Mouse (Mus musculus): ENCODE results near the gene Hist2h3b. TPM values are rescaled to one million over a fixed set of nuclear protein-coding genes. Genes with fewer than 3 reads are reported as not detected.
A peak's percentile ranks its signal among the peaks of the same experiment; 100 is the strongest.

Hist2h3b gene
- polyA plus RNA-seq, 1 experiment: 9.5 TPM

DNA sequence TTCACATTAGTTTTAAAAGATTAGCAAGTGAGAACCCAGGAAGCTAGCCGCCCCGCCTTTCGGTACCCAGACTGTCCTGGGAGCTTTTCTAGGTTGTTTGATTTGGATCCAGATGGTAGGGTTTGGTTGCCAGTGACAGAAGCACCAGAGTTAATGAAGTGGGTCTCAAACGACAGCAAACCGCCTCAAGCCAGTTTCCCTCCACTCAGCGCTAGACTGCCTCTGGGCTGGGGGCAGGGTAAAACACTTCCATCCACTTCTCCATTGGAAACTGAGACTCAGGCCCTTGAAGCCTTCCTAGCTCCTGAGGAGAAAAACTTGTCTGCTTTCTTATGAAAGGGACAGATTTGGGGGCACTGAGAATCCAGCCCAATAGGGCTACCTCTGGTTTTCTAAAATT, 24.2 kb downstream of the Hist2h3b start:
- Histone ChIP-seq H3K4me1 (ENCODE audit: control insufficient read depth, insufficient read depth, low read length) (no peaks in the 10 kb centered on the region), H3K27ac (ENCODE audit: insufficient read depth, low read length) (no peak overlapping the region), H3K4me3 (ENCODE audit: insufficient read depth, low read length) (no peak overlapping the region; the same call in 1 of the 2 replicates)
- no peak for TF ChIP-seq POLR2A (IDR thresholded peaks at IDR 0.05; ENCODE audit: extremely low read depth, insufficient read depth, low read length)
- TF ChIP-seq CTCF (IDR thresholded peaks at IDR 0.05; ENCODE audit: extremely low read depth, insufficient read depth, low read length): no peak

DNA sequence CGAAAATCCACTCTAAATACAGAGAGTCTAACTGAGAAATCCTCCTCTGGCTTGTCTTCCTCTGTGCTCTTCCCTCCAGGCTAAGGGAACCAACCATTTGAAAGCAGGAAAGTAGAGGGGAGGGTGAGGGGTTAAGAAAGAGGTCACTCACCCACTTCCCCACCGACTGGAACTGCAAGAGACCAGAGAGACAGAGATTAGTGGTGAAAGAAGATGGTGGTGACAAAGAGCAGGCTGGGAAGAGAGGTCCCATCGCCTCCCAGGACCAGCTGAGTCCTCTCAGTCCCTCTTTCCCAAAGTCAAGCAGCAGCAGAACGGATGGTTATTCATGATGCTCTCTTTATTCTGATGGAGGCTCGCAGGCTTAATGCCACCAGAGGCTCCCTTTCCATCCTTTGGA, 24.9 kb downstream of the Hist2h3b start:
- H3K4me1 ChIP-seq (ENCODE audit: control insufficient read depth, insufficient read depth, low read length): no peaks in the 10 kb centered on the region
- no peak for TF ChIP-seq CTCF (IDR thresholded peaks at IDR 0.05; ENCODE audit: extremely low read depth, insufficient read depth, low read length)
- TF ChIP-seq POLR2A (IDR thresholded peaks at IDR 0.05; ENCODE audit: extremely low read depth, insufficient read depth, low read length): no peak
- peak overlapping the region; percentile 67 for H3K27ac ChIP-seq (ENCODE audit: insufficient read depth, low read length)
- peak overlapping the region; percentile 9; the same call in 1 of the 2 replicates for H3K4me3 ChIP-seq (ENCODE audit: insufficient read depth, low read length)

DNA sequence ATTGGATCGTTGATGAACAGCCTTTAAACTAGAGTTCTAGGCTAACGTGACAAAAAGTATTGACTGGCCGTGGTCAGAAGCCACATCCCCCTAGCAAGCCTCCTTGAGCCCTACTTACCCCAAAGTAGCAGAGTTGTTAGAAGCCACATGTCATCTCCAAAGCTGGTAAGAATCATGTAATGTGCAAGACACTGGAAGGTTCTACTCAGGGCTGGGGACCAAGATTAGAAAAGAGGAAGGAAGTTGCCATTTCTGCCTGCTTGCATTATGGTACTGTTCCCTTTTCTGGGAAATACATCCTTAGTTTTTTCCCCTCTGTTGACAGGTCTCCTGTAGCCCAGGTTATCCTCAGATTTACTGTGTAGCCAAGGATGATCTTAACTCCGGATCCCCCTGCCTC, 25.3 kb downstream of the Hist2h3b start, which contains the start of gene Fcgr1:
Gene Fcgr1, minus strand, starts transcription at position 183 of the 400 bp plus-strand sequence.
- H3K4me3 ChIP-seq (ENCODE audit: insufficient read depth, low read length): peak within 1 kb of the TSS; percentile 9; the same call in 1 of the 2 replicates
- H3K4me1 ChIP-seq (ENCODE audit: control insufficient read depth, insufficient read depth, low read length): no peaks in the 10 kb centered on the region
- peak within 1 kb of the TSS; percentile 67 for H3K27ac ChIP-seq (ENCODE audit: insufficient read depth, low read length)
- TF ChIP-seq POLR2A (IDR thresholded peaks at IDR 0.05; ENCODE audit: extremely low read depth, insufficient read depth, low read length) (no peak), CTCF (IDR thresholded peaks at IDR 0.05; ENCODE audit: extremely low read depth, insufficient read depth, low read length) (no peak)

DNA sequence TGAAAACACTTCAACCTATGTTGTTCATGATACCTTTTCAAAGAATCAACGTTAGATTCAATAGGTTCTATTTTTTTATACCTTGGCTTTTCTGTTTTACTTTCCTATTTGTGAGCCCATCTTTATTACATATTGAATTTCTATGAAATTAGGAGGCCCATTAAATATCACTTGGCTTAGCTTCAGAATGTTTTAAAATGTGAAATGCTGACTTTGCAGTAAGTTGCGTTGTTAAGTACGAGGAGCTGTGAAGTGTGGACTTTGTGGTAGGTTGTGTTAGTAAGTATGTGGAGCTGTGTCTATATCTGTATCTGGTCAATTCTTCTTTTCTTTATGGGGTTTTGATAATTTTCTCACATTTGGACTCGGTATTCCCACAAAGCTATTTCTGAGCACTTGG, 29.9 kb downstream of the Hist2h3b start:
- no peaks in the 10 kb centered on the region for H3K4me1 ChIP-seq (ENCODE audit: control insufficient read depth, insufficient read depth, low read length)
- TF ChIP-seq CTCF (IDR thresholded peaks at IDR 0.05; ENCODE audit: extremely low read depth, insufficient read depth, low read length): no peak
- TF ChIP-seq POLR2A (IDR thresholded peaks at IDR 0.05; ENCODE audit: extremely low read depth, insufficient read depth, low read length): no peak
- no peak overlapping the region for H3K4me3 ChIP-seq (ENCODE audit: insufficient read depth, low read length)
- no peak overlapping the region for H3K27ac ChIP-seq (ENCODE audit: insufficient read depth, low read length)

DNA sequence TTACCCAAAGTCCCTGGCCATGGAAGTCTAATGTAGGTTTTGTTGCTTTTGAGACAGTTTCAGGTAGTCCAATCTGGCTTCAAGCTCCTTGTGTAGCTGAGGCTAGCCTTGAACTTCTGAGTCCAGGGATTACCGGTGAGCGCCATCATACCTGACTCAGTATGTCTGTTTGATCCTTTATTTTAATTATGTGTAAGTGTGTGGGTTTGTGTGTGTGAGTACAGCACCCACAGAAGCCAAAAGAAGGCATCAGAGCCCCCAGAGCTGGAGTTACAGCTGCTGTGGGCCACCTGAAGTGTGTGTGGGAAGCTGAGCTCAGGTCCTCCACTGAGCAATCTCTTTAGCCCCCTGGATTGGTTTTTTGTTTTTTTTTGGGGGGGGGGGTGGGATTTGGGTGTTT, 31.1 kb downstream of the Hist2h3b start:
- Histone ChIP-seq H3K4me1 (ENCODE audit: control insufficient read depth, insufficient read depth, low read length) (no peaks in the 10 kb centered on the region), H3K4me3 (ENCODE audit: insufficient read depth, low read length) (no peak overlapping the region), H3K27ac (ENCODE audit: insufficient read depth, low read length) (no peak overlapping the region)
- no peak for TF ChIP-seq CTCF (IDR thresholded peaks at IDR 0.05; ENCODE audit: extremely low read depth, insufficient read depth, low read length)

DNA sequence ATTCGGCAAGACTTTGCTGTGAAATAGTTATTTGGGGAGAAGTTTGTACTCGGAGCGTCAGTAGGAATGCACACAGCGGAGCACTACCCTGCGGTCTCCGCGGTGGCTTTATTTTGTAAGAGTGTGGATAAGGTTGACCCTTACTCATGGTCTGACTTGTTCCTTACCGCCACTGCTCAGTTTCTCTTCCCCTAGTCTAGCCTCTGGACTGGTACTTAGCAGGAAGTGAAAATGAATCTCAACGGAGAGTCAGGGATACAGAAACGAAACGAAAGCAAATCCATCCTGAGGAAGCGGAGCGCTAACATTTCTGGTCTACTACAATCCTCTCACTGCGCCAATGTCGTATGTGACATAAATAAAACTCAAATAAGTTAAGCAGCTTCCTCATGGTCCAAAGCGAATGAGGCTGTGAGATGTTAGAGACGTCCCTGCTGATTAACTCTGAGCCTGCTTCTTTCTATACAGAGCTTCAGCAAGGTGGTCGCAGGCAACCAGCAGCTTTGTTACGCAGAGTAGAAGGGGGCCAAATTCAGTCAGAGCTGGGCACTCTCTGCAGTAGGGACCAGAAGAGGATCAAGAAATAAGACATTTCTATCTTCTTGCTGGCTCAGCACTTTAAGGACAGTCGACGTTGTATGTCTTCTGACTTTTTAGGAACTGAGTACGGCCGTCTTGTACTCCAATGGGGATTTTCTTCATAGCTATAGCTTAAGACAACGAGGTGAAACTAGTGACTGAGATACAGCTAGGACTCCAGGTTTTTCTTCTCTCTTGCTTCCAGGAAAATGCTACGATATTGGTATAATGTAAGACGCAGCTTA, 32.5 kb downstream of the Hist2h3b start:
- TF ChIP-seq CTCF (IDR thresholded peaks at IDR 0.05; ENCODE audit: extremely low read depth, insufficient read depth, low read length) (no peak), POLR2A (IDR thresholded peaks at IDR 0.05; ENCODE audit: extremely low read depth, insufficient read depth, low read length) (no peak)
- Histone ChIP-seq H3K4me1 (ENCODE audit: control insufficient read depth, insufficient read depth, low read length) (no peaks in the 10 kb centered on the region), H3K4me3 (ENCODE audit: insufficient read depth, low read length) (peak overlapping the region; percentile 13), H3K27ac (ENCODE audit: insufficient read depth, low read length) (0 out of 2 replicates have a peak overlapping the region, but pooled peaks have one; percentile 29)

DNA sequence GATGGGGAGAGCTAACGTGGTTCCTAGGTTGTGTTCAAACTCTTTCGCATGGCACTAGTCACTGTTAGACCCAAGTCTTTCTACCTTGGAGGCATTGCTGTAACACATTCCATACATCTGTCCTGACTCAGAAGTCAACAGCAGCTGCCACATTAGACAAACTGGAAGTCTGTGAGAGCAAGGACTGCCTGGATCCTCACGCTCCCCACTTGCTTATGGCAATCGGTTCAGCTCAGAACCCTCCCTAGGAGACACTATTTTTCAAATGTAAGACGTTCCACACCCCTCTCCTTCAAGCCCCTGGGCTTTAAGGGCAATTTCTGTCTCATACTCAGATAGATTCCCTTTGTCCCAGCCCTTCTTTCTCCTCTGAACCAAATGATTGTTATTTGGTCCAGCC, 33.6 kb downstream of the Hist2h3b start:
- TF ChIP-seq CTCF (IDR thresholded peaks at IDR 0.05; ENCODE audit: extremely low read depth, insufficient read depth, low read length) (no peak), POLR2A (IDR thresholded peaks at IDR 0.05; ENCODE audit: extremely low read depth, insufficient read depth, low read length) (no peak)
- Histone ChIP-seq H3K27ac (ENCODE audit: insufficient read depth, low read length) (no peak overlapping the region), H3K4me3 (ENCODE audit: insufficient read depth, low read length) (no peak overlapping the region), H3K4me1 (ENCODE audit: control insufficient read depth, insufficient read depth, low read length) (no peaks in the 10 kb centered on the region)

DNA sequence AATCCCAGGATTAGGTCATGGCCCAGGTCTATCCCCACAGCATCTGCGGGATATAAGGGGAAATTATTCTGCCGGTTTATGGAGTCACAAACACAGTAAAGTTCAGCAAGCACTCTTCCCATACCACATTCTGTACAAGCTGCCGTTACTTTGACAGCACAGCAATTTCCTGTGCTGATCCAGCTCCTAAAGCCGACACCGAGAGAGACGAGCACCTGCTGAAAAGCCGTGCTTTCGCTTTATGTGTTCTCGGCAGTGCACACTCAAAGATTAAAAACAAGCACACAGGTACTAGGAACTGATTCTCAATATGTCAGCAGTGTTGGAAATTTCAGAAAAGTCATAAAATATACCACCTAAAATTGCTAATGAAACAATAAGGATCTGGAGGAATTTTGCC, 38.1 kb downstream of the Hist2h3b start:
- Histone ChIP-seq H3K4me3 (ENCODE audit: insufficient read depth, low read length) (no peak overlapping the region), H3K4me1 (ENCODE audit: control insufficient read depth, insufficient read depth, low read length) (no peaks in the 10 kb centered on the region), H3K27ac (ENCODE audit: insufficient read depth, low read length) (no peak overlapping the region)
- TF ChIP-seq CTCF (IDR thresholded peaks at IDR 0.05; ENCODE audit: extremely low read depth, insufficient read depth, low read length) (no peak), POLR2A (IDR thresholded peaks at IDR 0.05; ENCODE audit: extremely low read depth, insufficient read depth, low read length) (no peak)

DNA sequence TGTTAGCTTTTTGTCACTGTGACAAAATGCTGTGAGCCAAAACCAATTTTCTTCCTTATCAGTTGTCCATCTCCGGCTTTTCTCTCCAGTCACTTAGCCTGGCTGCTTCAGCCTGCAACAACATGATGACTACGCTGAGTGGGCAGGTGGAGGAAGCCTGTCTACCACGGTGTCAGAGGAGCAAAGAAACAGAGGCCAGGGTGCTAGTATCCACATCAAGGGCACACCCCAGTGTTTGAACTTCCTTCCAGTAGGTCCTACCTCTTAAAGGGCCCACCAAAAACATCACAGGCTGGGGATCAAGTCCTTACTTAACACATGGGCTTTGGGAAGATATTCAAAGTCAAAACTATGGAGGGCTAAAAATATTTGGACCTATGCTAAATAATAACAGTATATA, 41.0 kb downstream of the Hist2h3b start:
- no peak for TF ChIP-seq CTCF (IDR thresholded peaks at IDR 0.05; ENCODE audit: extremely low read depth, insufficient read depth, low read length)
- Histone ChIP-seq H3K4me3 (ENCODE audit: insufficient read depth, low read length) (no peak overlapping the region), H3K4me1 (ENCODE audit: control insufficient read depth, insufficient read depth, low read length) (no peaks in the 10 kb centered on the region), H3K27ac (ENCODE audit: insufficient read depth, low read length) (no peak overlapping the region)

DNA sequence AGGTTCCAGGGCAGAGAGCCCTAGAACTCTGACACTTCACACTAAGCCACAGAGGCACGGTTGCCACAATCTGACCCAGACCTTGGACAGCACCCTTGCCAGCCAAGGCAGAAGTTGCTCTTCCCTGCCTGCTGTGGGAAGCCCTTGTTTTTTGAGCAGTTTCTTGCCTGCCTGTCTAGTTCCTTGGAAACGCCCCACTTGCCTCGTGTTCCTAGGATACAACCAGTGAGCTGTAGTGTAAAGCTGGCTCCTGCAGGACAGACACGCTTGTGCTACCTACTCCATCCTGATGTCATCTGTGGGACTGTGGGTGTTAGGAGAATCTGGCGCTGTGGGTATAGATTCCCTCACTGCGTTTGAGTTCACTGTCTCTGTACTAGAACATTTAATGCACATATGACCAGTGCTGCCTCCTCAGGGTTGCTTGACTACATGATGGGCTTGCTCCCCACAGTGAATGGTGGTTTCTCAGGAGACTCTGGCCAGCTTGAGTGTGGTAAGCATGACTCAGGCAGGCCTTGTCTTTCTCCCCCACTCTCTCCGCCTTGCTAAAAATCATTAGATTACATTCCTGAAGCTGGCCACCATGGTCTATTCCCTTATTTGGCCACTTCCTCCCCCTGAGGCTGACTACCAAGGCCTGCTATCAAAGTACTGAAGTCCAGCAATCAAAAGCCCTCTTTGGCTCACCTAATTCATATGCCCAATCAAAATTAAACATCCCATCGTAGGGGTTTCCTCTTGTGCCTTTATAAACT, 44.1 kb downstream of the Hist2h3b start:
- no peaks in the 10 kb centered on the region for H3K4me1 ChIP-seq (ENCODE audit: control insufficient read depth, insufficient read depth, low read length)
- H3K27ac ChIP-seq (ENCODE audit: insufficient read depth, low read length): no peak overlapping the region
- TF ChIP-seq POLR2A (IDR thresholded peaks at IDR 0.05; ENCODE audit: extremely low read depth, insufficient read depth, low read length) (no peak), CTCF (IDR thresholded peaks at IDR 0.05; ENCODE audit: extremely low read depth, insufficient read depth, low read length) (no peak)
- no peak overlapping the region for H3K4me3 ChIP-seq (ENCODE audit: insufficient read depth, low read length)

Other genes with a start within 250 kb of the Hist2h3b start
- gene Vps45, start 210.2 kb upstream of the Hist2h3b start, polyA plus RNA-seq (2012; rRNA removed): 29.9 and 32.1 TPM in 2 replicates
- 17.3 and 19.9 TPM in 2 replicates for gene Otud7b, start 164.1 kb upstream of the Hist2h3b start, polyA plus RNA-seq (2012; rRNA removed)
- 13.4 and 14.0 TPM in 2 replicates for gene Mtmr11, start 106.7 kb upstream of the Hist2h3b start, polyA plus RNA-seq (2012; rRNA removed)
- 46.0 and 51.1 TPM in 2 replicates for gene Sf3b4, start 96.3 kb upstream of the Hist2h3b start, polyA plus RNA-seq (2012; rRNA removed)
- gene Sv2a, start 87.5 kb upstream of the Hist2h3b start, polyA plus RNA-seq (2012; rRNA removed): 279 and 292 TPM in 2 replicates
- 29.4 and 29.9 TPM in 2 replicates for gene Bola1, start 48.9 kb upstream of the Hist2h3b start, polyA plus RNA-seq (2012; rRNA removed)
- 1.3 and 2.7 TPM in 2 replicates for gene Hist2h2ab, start 48.8 kb upstream of the Hist2h3b start, polyA plus RNA-seq (2012; rRNA removed)
- gene Hist2h2ac, start 47.8 kb upstream of the Hist2h3b start, polyA plus RNA-seq (2012; rRNA removed): 1.9 and 4.6 TPM in 2 replicates
- gene Hist2h2be, start 47.5 kb upstream of the Hist2h3b start, polyA plus RNA-seq (2012; rRNA removed): 7.7 TPM in 2 replicates
- 9.2 and 10.1 TPM in 2 replicates for gene Hist2h3c2, start 29.5 kb upstream of the Hist2h3b start, polyA plus RNA-seq (2012; rRNA removed)
- 5.5 and 18.0 TPM in 2 replicates for gene Hist2h2aa2, start 28.4 kb upstream of the Hist2h3b start, polyA plus RNA-seq (2012; rRNA removed)
- 137 and 156 TPM in 2 replicates for gene Hist2h2aa1, start 23.2 kb upstream of the Hist2h3b start, polyA plus RNA-seq (2012; rRNA removed)
- gene Hist2h3c1, start 22.0 kb upstream of the Hist2h3b start, polyA plus RNA-seq (2012; rRNA removed): not detected in 2 replicates
- 3.1 and 3.6 TPM in 2 replicates for gene Hist2h4, start 5.3 kb upstream of the Hist2h3b start, polyA plus RNA-seq (2012; rRNA removed)
- 3.7 and 6.7 TPM in 2 replicates for gene Hist2h2bb, start 1.1 kb downstream of the Hist2h3b start, polyA plus RNA-seq (2012; rRNA removed)
- gene Fcgr1, start 25.3 kb downstream of the Hist2h3b start, polyA plus RNA-seq (2012; rRNA removed): 3.6 and 5.1 TPM in 2 replicates
- gene BC107364, start 183.7 kb downstream of the Hist2h3b start, polyA plus RNA-seq (2012; rRNA removed): not detected in 2 replicates

Data from cortical plate, adult 2 months (tissue).